Mouse (Mus musculus): Measurements from ENCODE around the gene Selplg. TPM values are rescaled to one million over a fixed set of nuclear protein-coding genes. Genes with fewer than 3 reads are reported as not detected.
"Not testable (repeated sequence)": the region's sequence is repeated elsewhere in the genome, so short reads cannot be mapped to it uniquely, and the experiment has no call there.

Gene Selplg
- polyA plus RNA-seq, 1 experiment from 2014 or later: 1.6 TPM

GRCm38 (mm10) chr5:113782624-113783023 lies 49.8 kb downstream of the Selplg start:
- Histone ChIP-seq H3K36me3 (replicated peaks; ENCODE audit: control insufficient read depth, insufficient read depth) (peaks cover 10% of the 10 kb centered on the region), H3K27ac (no peak overlapping the region), H3K27me3 (ENCODE audit: control insufficient read depth, insufficient read depth, low read length) (no peaks in the 10 kb centered on the region; the same call in 1 of the 2 replicates), H3K4me2 (replicated peaks) (no peak overlapping the region), H3K9ac (no peak overlapping the region), H3K9me3 (ENCODE audit: control insufficient read depth, low read length) (no peaks in the 10 kb centered on the region), H3K4me1 (replicated peaks; ENCODE audit: control insufficient read depth, insufficient read depth, low read length) (no peaks in the 10 kb centered on the region), H3K4me3 (replicated peaks; ENCODE audit: low read length) (no peak overlapping the region)
- no peak for ATAC-seq (ENCODE audit: low FRiP score)
- 91% methylated on average over 7 of the region's 7 CpGs for WGBS
- DNase-seq (ENCODE audit: low spot score): no peak

- H3K27ac ChIP-seq: no peak overlapping the region
- no peak overlapping the region for H3K9ac ChIP-seq
- H3K4me1 ChIP-seq (replicated peaks; ENCODE audit: control insufficient read depth, insufficient read depth, low read length): no peaks in the 10 kb centered on the region
- H3K9me3 ChIP-seq (ENCODE audit: control insufficient read depth, low read length): no peaks in the 10 kb centered on the region
- H3K36me3 ChIP-seq (replicated peaks; ENCODE audit: control insufficient read depth, insufficient read depth): peaks cover 16% of the 10 kb centered on the region
- 81% methylated on average over 7 of the region's 7 CpGs for WGBS
- no peak overlapping the region for H3K4me2 ChIP-seq (replicated peaks)
- DNase-seq (ENCODE audit: low spot score): no peak
- no peaks in the 10 kb centered on the region; the same call in 1 of the 2 replicates for H3K27me3 ChIP-seq (ENCODE audit: control insufficient read depth, insufficient read depth, low read length)
- ATAC-seq (ENCODE audit: low FRiP score): no peak
- no peak overlapping the region for H3K4me3 ChIP-seq (replicated peaks; ENCODE audit: low read length)
Observed at GRCm38 (mm10) chr5:113781875-113782274, 50.6 kb downstream of the Selplg start.

GRCm38 (mm10) chr5:113781254-113781653 lies 51.2 kb downstream of the Selplg start:
- Histone ChIP-seq H3K27me3 (ENCODE audit: control insufficient read depth, insufficient read depth, low read length) (no peaks in the 10 kb centered on the region; the same call in 1 of the 2 replicates), H3K4me3 (replicated peaks; ENCODE audit: low read length) (no peak overlapping the region), H3K9ac (no peak overlapping the region), H3K4me2 (replicated peaks) (no peak overlapping the region), H3K4me1 (replicated peaks; ENCODE audit: control insufficient read depth, insufficient read depth, low read length) (no peaks in the 10 kb centered on the region), H3K9me3 (ENCODE audit: control insufficient read depth, low read length) (no peaks in the 10 kb centered on the region), H3K36me3 (replicated peaks; ENCODE audit: control insufficient read depth, insufficient read depth) (peaks cover 22% of the 10 kb centered on the region), H3K27ac (no peak overlapping the region)
- DNase-seq (ENCODE audit: low spot score) (no peak), ATAC-seq (ENCODE audit: low FRiP score) (no peak)
- 86% methylated on average over 7 of the region's 7 CpGs for WGBS

GRCm38 (mm10) chr5:113780763-113781162 lies 51.7 kb downstream of the Selplg start:
- Histone ChIP-seq H3K27ac (no peak overlapping the region), H3K9me3 (ENCODE audit: control insufficient read depth, low read length) (no peaks in the 10 kb centered on the region), H3K36me3 (replicated peaks; ENCODE audit: control insufficient read depth, insufficient read depth) (peaks cover 27% of the 10 kb centered on the region), H3K9ac (no peak overlapping the region), H3K27me3 (ENCODE audit: control insufficient read depth, insufficient read depth, low read length) (no peaks in the 10 kb centered on the region; the same call in 1 of the 2 replicates), H3K4me1 (replicated peaks; ENCODE audit: control insufficient read depth, insufficient read depth, low read length) (no peaks in the 10 kb centered on the region), H3K4me3 (replicated peaks; ENCODE audit: low read length) (no peak overlapping the region), H3K4me2 (replicated peaks) (no peak overlapping the region)
- ATAC-seq (ENCODE audit: low FRiP score) (no peak), DNase-seq (ENCODE audit: low spot score) (no peak)
- 90% methylated on average over 5 of the region's 5 CpGs for WGBS

- 0 out of 2 replicates have a peak, but pooled peaks have one; percentile 27 for ATAC-seq (ENCODE audit: low FRiP score)
- peaks cover 32% of the 10 kb centered on the region for H3K36me3 ChIP-seq (replicated peaks; ENCODE audit: control insufficient read depth, insufficient read depth)
- no peaks in the 10 kb centered on the region; the same call in 1 of the 2 replicates for H3K27me3 ChIP-seq (ENCODE audit: control insufficient read depth, insufficient read depth, low read length)
- H3K27ac ChIP-seq: no peak overlapping the region
- no peaks in the 10 kb centered on the region for H3K9me3 ChIP-seq (ENCODE audit: control insufficient read depth, low read length)
- DNase-seq (ENCODE audit: low spot score): no peak
- no peak overlapping the region for H3K4me2 ChIP-seq (replicated peaks)
- 96% methylated on average over 3 of the region's 3 CpGs for WGBS
- no peaks in the 10 kb centered on the region for H3K4me1 ChIP-seq (replicated peaks; ENCODE audit: control insufficient read depth, insufficient read depth, low read length)
- H3K4me3 ChIP-seq (replicated peaks; ENCODE audit: low read length): no peak overlapping the region
- H3K9ac ChIP-seq: no peak overlapping the region
Observed at GRCm38 (mm10) chr5:113780082-113780752, 52.2 kb downstream of the Selplg start.

GRCm38 (mm10) chr5:113779569-113779968 lies 52.9 kb downstream of the Selplg start:
- Histone ChIP-seq H3K36me3 (replicated peaks; ENCODE audit: control insufficient read depth, insufficient read depth) (peaks cover 38% of the 10 kb centered on the region), H3K4me1 (replicated peaks; ENCODE audit: control insufficient read depth, insufficient read depth, low read length) (no peaks in the 10 kb centered on the region), H3K4me2 (replicated peaks) (no peak overlapping the region), H3K27me3 (ENCODE audit: control insufficient read depth, insufficient read depth, low read length) (no peaks in the 10 kb centered on the region; the same call in 1 of the 2 replicates), H3K4me3 (replicated peaks; ENCODE audit: low read length) (no peak overlapping the region), H3K9ac (no peak overlapping the region), H3K9me3 (ENCODE audit: control insufficient read depth, low read length) (no peaks in the 10 kb centered on the region), H3K27ac (no peak overlapping the region)
- no peak for ATAC-seq (ENCODE audit: low FRiP score)
- DNase-seq (ENCODE audit: low spot score): no peak
- WGBS: 72% methylated on average over 5 of the region's 5 CpGs

GRCm38 (mm10) chr5:113777728-113778127 lies 54.7 kb downstream of the Selplg start:
- not testable (repeated sequence) for H3K9ac ChIP-seq; DNase-seq (ENCODE audit: low spot score); H3K27ac ChIP-seq; ATAC-seq (ENCODE audit: low FRiP score); H3K4me3 ChIP-seq (replicated peaks; ENCODE audit: low read length); H3K9me3 ChIP-seq (ENCODE audit: control insufficient read depth, low read length); H3K27me3 ChIP-seq (ENCODE audit: control insufficient read depth, insufficient read depth, low read length); H3K4me2 ChIP-seq (replicated peaks); H3K4me1 ChIP-seq (replicated peaks; ENCODE audit: control insufficient read depth, insufficient read depth, low read length)
- peaks cover 40% of the 10 kb centered on the region for H3K36me3 ChIP-seq (replicated peaks; ENCODE audit: control insufficient read depth, insufficient read depth)
- 93% methylated on average over 8 of the region's 8 CpGs for WGBS

- WGBS: 91% methylated on average over 8 of the region's 8 CpGs
- H3K36me3 ChIP-seq (replicated peaks; ENCODE audit: control insufficient read depth, insufficient read depth): peaks cover 40% of the 10 kb centered on the region
- ATAC-seq (ENCODE audit: low FRiP score): no peak
Observed at GRCm38 (mm10) chr5:113776896-113777226, 55.6 kb downstream of the Selplg start.

GRCm38 (mm10) chr5:113776128-113776895 lies 56.1 kb downstream of the Selplg start:
- Histone ChIP-seq H3K27ac (no peak overlapping the region), H3K4me1 (replicated peaks; ENCODE audit: control insufficient read depth, insufficient read depth, low read length) (no peaks in the 10 kb centered on the region; the same call in 1 of the 2 replicates), H3K36me3 (replicated peaks; ENCODE audit: control insufficient read depth, insufficient read depth) (peaks cover 40% of the 10 kb centered on the region), H3K4me2 (replicated peaks) (no peak overlapping the region), H3K4me3 (replicated peaks; ENCODE audit: low read length) (no peak overlapping the region), H3K9me3 (ENCODE audit: control insufficient read depth, low read length) (no peaks in the 10 kb centered on the region), H3K9ac (no peak overlapping the region), H3K27me3 (ENCODE audit: control insufficient read depth, insufficient read depth, low read length) (no peaks in the 10 kb centered on the region)
- DNase-seq (ENCODE audit: low spot score) (no peak), ATAC-seq (ENCODE audit: low FRiP score) (no peak)
- 91% methylated on average over 15 of the region's 15 CpGs for WGBS

More at GRCm38 (mm10) chr5:113776896-113777226, 55.6 kb downstream of the Selplg start:
- H3K4me1 ChIP-seq (replicated peaks; ENCODE audit: control insufficient read depth, insufficient read depth, low read length): no peaks in the 10 kb centered on the region; the same call in 1 of the 2 replicates
- H3K27ac ChIP-seq: no peak overlapping the region
- no peak for DNase-seq (ENCODE audit: low spot score)
- H3K27me3 ChIP-seq (ENCODE audit: control insufficient read depth, insufficient read depth, low read length): no peaks in the 10 kb centered on the region
- H3K4me3 ChIP-seq (replicated peaks; ENCODE audit: low read length): no peak overlapping the region
- no peak overlapping the region for H3K4me2 ChIP-seq (replicated peaks)
- no peaks in the 10 kb centered on the region for H3K9me3 ChIP-seq (ENCODE audit: control insufficient read depth, low read length)
- H3K9ac ChIP-seq: no peak overlapping the region

All from hindbrain, embryonic 14.5 days (tissue).